Mouse (Mus musculus) heart, postnatal 0 days (tissue): ENCODE measurements around the gene Rasgrp2.
A peak's percentile ranks its signal among the peaks of the same experiment; 100 is the strongest.

Experiments used
- CTCF ChIP-seq: IDR thresholded peaks from 2 replicates; pipeline ENCODE4 v1.5.1; 2016; ENCODE audit warnings: antibody characterized with exemption, control low read depth, low read depth
- EP300 ChIP-seq: IDR thresholded peaks from 2 replicates; pipeline ENCODE4 v1.6.1; 2016; ENCODE audit warnings: antibody characterized with exemption, low read depth

DNA sequence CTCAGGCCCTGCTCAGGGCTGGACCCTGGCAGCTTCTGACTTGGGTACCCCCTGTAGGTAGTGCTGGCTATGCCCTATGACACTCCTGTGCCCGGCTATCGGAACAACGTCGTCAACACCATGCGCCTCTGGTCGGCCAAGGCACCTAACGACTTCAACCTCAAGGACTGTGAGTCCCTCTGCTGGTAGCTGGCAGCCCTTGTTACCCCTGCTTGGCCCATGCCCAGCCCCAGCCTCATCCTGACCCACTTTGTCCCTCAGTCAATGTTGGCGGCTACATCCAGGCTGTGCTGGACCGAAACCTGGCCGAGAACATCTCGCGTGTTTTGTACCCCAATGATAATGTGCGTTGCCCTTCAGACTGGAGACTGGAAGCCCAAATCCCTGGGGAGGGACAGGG is 11.1 kb upstream of the Rasgrp2 start:
- TF ChIP-seq EP300 (no peak), CTCF (peak; percentile 44)
